Mouse (Mus musculus) erythroid progenitor cell, adult 5-6 weeks (primary cell): ENCODE results near the gene Lonp2. TPM values are rescaled to one million over a fixed set of nuclear protein-coding genes. Genes with fewer than 3 reads are reported as not detected.

Source experiments
- total RNA-seq, 2 experiments: library from RNA; stranded (forward) in 1 of 2; stranded (reverse) in 1 of 2; fragments of 150-400 nt in 1 of 2; fragments of 186-747, 209-891 nt in 1 of 2; gene quantifications; 2 replicates each; pipeline versions ENCODE4 v1.2.3 to v1.2.4; 2015 to 2017; ENCODE audit warnings: low replicate concordance in 2 of 2

Lonp2 gene
- total RNA-seq, 2 experiments from 2014 or later: 13.4 to 31.9 TPM

Other genes starting within 250 kb of the Lonp2 start
- not detected in 2 replicates for gene Abcc12, start 43.4 kb upstream of the Lonp2 start, total RNA-seq (2015; ENCODE audit: low replicate concordance)
- gene Abcc12, start 43.4 kb upstream of the Lonp2 start, total RNA-seq (2017; ENCODE audit: low replicate concordance): not detected in 2 replicates
- gene Gm10638, start 121.7 kb downstream of the Lonp2 start, total RNA-seq (2015; ENCODE audit: low replicate concordance): not detected in 2 replicates
- gene Gm10638, start 121.7 kb downstream of the Lonp2 start, total RNA-seq (2017; ENCODE audit: low replicate concordance): 2.6 TPM in 1 of 2 replicates, not detected in the other
- gene Siah1a, start 121.9 kb downstream of the Lonp2 start, total RNA-seq (2015; ENCODE audit: low replicate concordance): 22.2 and 45.0 TPM in 2 replicates
- gene Siah1a, start 121.9 kb downstream of the Lonp2 start, total RNA-seq (2017; ENCODE audit: low replicate concordance): 37.6 and 46.2 TPM in 2 replicates